Mouse (Mus musculus) ES-Bruce4 (cell line): ENCODE measurements around the gene Ndufs3.

Source experiments
- CTCF ChIP-seq: IDR thresholded peaks from one replicate; pipeline ENCODE4 v1.8.1; 2011; ENCODE audit warnings: low read depth, low read length
- POLR2A ChIP-seq: IDR thresholded peaks from one replicate; pipeline ENCODE4 v1.8.1; 2011; ENCODE audit warnings: low read length; ENCODE audit not compliant: insufficient read depth

DNA sequence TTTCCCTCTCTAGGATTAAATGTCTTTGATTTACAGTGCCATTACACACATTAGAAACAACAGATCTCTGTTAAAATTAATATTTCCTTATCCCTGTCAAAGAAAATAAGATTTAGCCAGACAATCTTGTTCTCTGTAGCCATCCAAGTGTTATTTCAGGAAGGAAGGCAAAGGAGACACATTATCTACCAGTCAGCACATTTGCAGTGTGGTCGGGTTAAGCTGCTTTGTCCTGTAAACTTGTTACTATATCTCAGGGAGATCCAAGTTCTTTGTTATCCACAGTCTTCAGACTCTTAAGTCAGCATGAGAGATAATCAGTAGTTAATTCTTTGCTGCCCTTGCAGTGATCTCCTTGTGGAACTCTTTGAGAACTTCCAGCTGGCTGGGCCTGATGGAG lies 6.2 kb upstream of the Ndufs3 start:
- TF ChIP-seq CTCF (no peak), POLR2A (no peak)
